Mouse (Mus musculus) neural tube, embryonic 12.5 days (tissue): ENCODE results near the gene Efcab3. TPM values are rescaled to one million over a fixed set of nuclear protein-coding genes. Genes with fewer than 3 reads are reported as not detected.
"Not testable (repeated sequence)": the region's sequence is repeated elsewhere in the genome, so short reads cannot be mapped to it uniquely, and the experiment has no call there.

Experiments
- ATAC-seq: fragments of 200-750 bp; cut with Nextera tagmentation; 2 replicates; pipeline ENCODE4 v1.8.0; 2017; ENCODE audit warnings: low read depth, mild to moderate bottlenecking, moderate TSS enrichment, moderate library complexity; ENCODE audit not compliant: low FRiP score
- H3K27ac ChIP-seq: fragments of 300-500 bp; sonication (generic); 2 replicates; pipeline ENCODE4 v1.5.1; 2016
- H3K27me3 ChIP-seq: fragments of 300-500 bp; sonication (generic); replicated peaks from 2 replicates; pipeline ENCODE4 v1.6.1; 2016; ENCODE audit warnings: mild to moderate bottlenecking
- H3K36me3 ChIP-seq: fragments of 300-500 bp; sonication (generic); 2 replicates; pipeline ENCODE4 v1.6.1; 2016; ENCODE audit warnings: mild to moderate bottlenecking
- H3K4me1 ChIP-seq: fragments of 300-500 bp; sonication (generic); 2 replicates; pipeline ENCODE4 v1.6.1; 2016
- H3K4me2 ChIP-seq: fragments of 300-500 bp; sonication (generic); replicated peaks from 2 replicates; pipeline ENCODE4 v1.6.1; 2016; ENCODE audit warnings: mild to moderate bottlenecking
- H3K4me3 ChIP-seq: fragments of 300-500 bp; sonication (generic); 2 replicates; pipeline ENCODE4 v1.5.1; 2016
- H3K9ac ChIP-seq: fragments of 300-500 bp; sonication (generic); 2 replicates; pipeline ENCODE4 v1.6.1; 2016; ENCODE audit warnings: mild to moderate bottlenecking
- H3K9me3 ChIP-seq: fragments of 300-500 bp; sonication (generic); 2 replicates; pipeline ENCODE4 v1.6.1; 2016; ENCODE audit warnings: mild to moderate bottlenecking
- WGBS: fragments of 180-500 bp; shearing (Covaris S2); methylation state at CpG from one replicate; pipeline ENCODE4 v1.1.7; 2016; 5-methylcytosine and 5-hydroxymethylcytosine counted together
- polyA plus RNA-seq: library from polyadenylated mRNA; unstranded; fragments of >200 nt; fragmentation: Nextera tagmentation; extraction: Ambion mirVana; gene quantifications from 2 replicates; pipeline ENCODE4 v1.2.1, GENCODE M21; 2016

The Efcab3 gene
- polyA plus RNA-seq, 1 experiment from 2014 or later: 0.61 TPM

DNA sequence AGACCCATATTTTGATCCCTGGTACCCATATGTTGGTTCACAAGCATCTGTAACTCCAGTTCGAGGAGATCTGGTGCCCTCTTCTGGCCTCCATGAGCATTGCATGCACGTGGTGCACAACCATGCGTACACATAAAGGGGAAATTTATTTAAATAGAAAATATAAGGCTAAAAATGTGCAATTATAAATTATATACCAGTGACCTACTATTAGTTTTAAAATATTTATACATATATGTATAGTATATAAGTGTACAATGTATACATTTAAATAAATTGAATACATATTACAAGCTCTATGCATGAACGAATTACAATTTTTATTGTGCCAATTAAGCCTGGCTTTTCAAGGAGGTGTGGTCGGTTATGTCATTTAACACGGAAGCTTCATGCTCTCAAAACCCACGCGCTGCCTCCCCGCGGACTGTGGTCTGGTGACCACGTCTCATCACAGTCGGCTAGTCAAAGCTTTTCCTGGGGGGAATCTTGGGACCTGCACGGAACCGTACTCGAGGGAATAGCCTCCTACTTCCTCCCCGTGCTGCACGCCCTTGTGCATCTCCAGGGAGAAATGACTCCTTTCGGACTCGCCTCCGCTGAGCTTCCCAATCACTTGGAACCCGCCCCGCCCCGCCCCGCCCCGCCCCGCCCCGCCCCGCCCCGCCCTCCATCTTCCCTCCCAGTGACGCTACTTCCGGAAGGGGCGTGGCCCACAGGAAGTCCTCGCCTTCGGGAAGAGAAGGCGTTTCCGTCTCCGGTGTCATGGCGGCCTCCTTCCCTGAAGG, 62.5 kb downstream of the Efcab3 start, which contains the start of gene Mettl2:
Mettl2 (plus strand) TSS at position 691 of the 785 bp plus-strand sequence.
- Histone ChIP-seq H3K4me1 (peaks cover 11% of the 10 kb centered on the region), H3K9ac (peak within 1 kb of the TSS; percentile 72), H3K9me3 (no peaks in the 10 kb centered on the region), H3K27me3 (no peaks in the 10 kb centered on the region), H3K36me3 (peaks cover 12% of the 10 kb centered on the region), H3K27ac (no peak within 1 kb of the TSS; the same call in 1 of the 2 replicates), H3K4me2 (peak within 1 kb of the TSS; percentile 94), H3K4me3 (peak within 1 kb of the TSS; percentile 95)
- 2% methylated on average over 38 of the region's 38 CpGs for WGBS
- peak; percentile 88 for ATAC-seq

- H3K4me1 ChIP-seq: peaks cover 11% of the 10 kb centered on the region
- peak overlapping the region; percentile 95 for H3K4me3 ChIP-seq
- peak overlapping the region; percentile 94 for H3K4me2 ChIP-seq
- no peaks in the 10 kb centered on the region for H3K27me3 ChIP-seq
- H3K9ac ChIP-seq: peak overlapping the region; percentile 72
- no peaks in the 10 kb centered on the region for H3K9me3 ChIP-seq
- peak; percentile 3; the same call in 1 of the 2 replicates for ATAC-seq
- peaks cover 18% of the 10 kb centered on the region for H3K36me3 ChIP-seq
- WGBS: under 1% methylated on average over 49 of the region's 49 CpGs
- H3K27ac ChIP-seq: no peak overlapping the region
Measured at GRCm38 (mm10) chr11:105126520-105127029, 63.2 kb downstream of the Efcab3 start.

DNA sequence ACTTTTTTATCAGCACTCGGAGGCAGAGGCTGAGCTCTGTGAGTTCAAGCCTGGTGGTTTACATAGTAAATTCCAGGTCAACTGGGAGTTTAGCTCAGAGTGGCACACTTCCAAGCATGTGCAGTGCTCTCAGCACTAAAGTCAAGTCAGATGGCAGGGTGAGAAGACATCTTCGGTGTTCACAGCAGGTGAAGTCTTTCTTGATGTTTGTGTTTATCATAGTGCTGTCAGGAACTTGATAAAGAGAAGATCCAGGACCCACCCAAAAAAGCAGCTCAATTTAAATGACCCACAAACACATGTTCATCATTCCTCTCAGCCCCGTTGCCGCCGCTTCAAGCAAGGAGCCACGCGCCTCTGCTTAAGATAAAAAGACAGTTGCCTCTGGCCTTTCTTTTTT, 72.3 kb downstream of the Efcab3 start:
- no peak overlapping the region for H3K4me2 ChIP-seq
- H3K4me1 ChIP-seq: no peaks in the 10 kb centered on the region
- no peaks in the 10 kb centered on the region for H3K27me3 ChIP-seq
- WGBS: 97% methylated on average over 7 of the region's 7 CpGs
- no peak overlapping the region for H3K4me3 ChIP-seq
- no peaks in the 10 kb centered on the region for H3K9me3 ChIP-seq
- H3K36me3 ChIP-seq: peaks cover 92% of the 10 kb centered on the region
- no peak for ATAC-seq
- no peak overlapping the region for H3K9ac ChIP-seq
- no peak overlapping the region for H3K27ac ChIP-seq

GRCm38 (mm10) chr11:105137255-105137654, 73.9 kb downstream of the Efcab3 start:
- not testable (repeated sequence) for H3K4me3 ChIP-seq, H3K4me2 ChIP-seq, H3K4me1 ChIP-seq, H3K9me3 ChIP-seq, ATAC-seq, H3K27me3 ChIP-seq, H3K9ac ChIP-seq, H3K27ac ChIP-seq
- 95% methylated on average over 2 of the region's 2 CpGs for WGBS
- H3K36me3 ChIP-seq: peaks cover 84% of the 10 kb centered on the region

DNA sequence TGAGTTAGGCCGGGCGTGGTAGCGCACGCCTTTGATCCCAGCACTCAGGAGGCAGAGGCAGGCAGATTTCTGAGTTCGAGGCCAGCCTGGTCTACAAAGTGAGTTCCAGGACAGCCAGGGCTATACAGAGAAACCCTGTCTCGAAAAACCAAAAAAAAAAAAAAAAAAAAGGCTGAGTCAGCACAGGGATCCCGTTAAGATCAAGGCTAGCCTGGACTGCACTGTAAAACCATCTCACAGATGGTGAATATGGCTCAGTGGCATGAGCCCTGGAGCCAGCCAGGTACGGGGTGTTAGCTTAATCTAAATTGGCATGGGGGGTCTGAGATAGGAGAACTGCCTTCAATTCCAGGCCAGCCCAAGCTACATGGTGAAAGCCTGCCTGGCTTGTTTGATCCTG, 77.1 kb downstream of the Efcab3 start:
- H3K4me1 ChIP-seq, H3K4me3 ChIP-seq, H3K9ac ChIP-seq, H3K4me2 ChIP-seq, H3K27ac ChIP-seq, ATAC-seq, H3K27me3 ChIP-seq, H3K9me3 ChIP-seq: not testable (repeated sequence)
- H3K36me3 ChIP-seq: peaks cover 51% of the 10 kb centered on the region
- 95% methylated on average over 8 of the region's 8 CpGs for WGBS

DNA sequence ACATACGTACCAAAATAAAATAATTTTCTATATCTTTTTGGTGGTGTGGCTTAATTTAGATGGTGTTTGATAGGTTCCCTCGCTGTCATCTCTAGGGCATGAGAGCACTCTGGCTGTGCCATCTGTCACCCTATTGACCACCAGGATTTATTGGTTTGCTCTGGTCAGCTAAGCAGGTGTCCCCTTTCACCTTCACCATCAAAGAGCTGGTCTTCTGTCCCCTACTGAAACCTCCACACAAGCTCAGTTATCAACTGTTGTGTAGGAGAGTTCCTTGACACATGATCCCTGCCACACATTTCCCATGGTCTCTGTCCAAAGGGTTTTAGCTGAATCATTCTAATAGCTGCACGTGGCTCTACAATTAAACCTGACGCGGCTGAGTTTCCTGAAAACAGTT, 77.7 kb downstream of the Efcab3 start:
- WGBS: 93% methylated on average over 5 of the region's 5 CpGs
- Histone ChIP-seq H3K27ac (no peak overlapping the region), H3K9me3 (no peaks in the 10 kb centered on the region), H3K9ac (no peak overlapping the region), H3K4me2 (no peak overlapping the region), H3K36me3 (peaks cover 45% of the 10 kb centered on the region), H3K4me1 (no peaks in the 10 kb centered on the region), H3K27me3 (no peaks in the 10 kb centered on the region), H3K4me3 (no peak overlapping the region)
- no peak for ATAC-seq

- Histone ChIP-seq H3K9me3 (no peaks in the 10 kb centered on the region), H3K36me3 (peaks cover 20% of the 10 kb centered on the region), H3K27ac (no peak overlapping the region), H3K4me3 (no peak overlapping the region), H3K9ac (no peak overlapping the region), H3K4me1 (no peaks in the 10 kb centered on the region), H3K27me3 (no peaks in the 10 kb centered on the region), H3K4me2 (no peak overlapping the region)
- no peak for ATAC-seq
Measured at GRCm38 (mm10) chr11:105143564-105143963, 80.2 kb downstream of the Efcab3 start.

DNA sequence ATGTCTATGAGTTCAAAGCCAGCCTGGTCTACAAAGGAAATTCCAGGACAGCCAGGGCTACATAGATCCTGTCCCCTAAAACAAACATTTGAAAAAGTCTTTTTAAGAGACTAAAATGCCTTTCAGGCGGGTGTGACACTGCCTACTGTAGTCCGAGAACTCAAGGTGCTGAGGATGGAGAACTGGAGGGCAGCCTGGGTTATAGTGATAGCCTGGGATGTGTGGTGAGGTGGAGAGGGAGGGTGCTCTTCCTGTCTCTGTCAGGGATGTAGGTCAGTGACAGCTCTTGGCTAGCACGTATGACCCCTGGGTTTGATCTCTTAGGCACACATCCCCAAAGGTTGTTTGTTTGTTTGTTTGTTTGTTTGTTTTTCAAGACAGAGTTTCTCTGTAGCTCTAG, 80.7 kb downstream of the Efcab3 start:
- Histone ChIP-seq H3K4me3 (no peak overlapping the region), H3K27me3 (no peaks in the 10 kb centered on the region), H3K9ac (no peak overlapping the region), H3K4me1 (no peaks in the 10 kb centered on the region), H3K36me3 (peaks cover 19% of the 10 kb centered on the region), H3K9me3 (no peaks in the 10 kb centered on the region), H3K4me2 (no peak overlapping the region), H3K27ac (no peak overlapping the region)
- no peak for ATAC-seq
- WGBS: 90% methylated on average over 3 of the region's 3 CpGs

- Histone ChIP-seq H3K36me3 (peaks cover 14% of the 10 kb centered on the region), H3K9ac (no peak overlapping the region), H3K9me3 (no peaks in the 10 kb centered on the region), H3K4me3 (no peak overlapping the region), H3K27ac (no peak overlapping the region), H3K27me3 (no peaks in the 10 kb centered on the region), H3K4me2 (no peak overlapping the region), H3K4me1 (no peaks in the 10 kb centered on the region)
- WGBS: 79% methylated on average over 11 of the region's 11 CpGs
- no peak for ATAC-seq
Measured at GRCm38 (mm10) chr11:105144508-105145210, 81.3 kb downstream of the Efcab3 start.

DNA sequence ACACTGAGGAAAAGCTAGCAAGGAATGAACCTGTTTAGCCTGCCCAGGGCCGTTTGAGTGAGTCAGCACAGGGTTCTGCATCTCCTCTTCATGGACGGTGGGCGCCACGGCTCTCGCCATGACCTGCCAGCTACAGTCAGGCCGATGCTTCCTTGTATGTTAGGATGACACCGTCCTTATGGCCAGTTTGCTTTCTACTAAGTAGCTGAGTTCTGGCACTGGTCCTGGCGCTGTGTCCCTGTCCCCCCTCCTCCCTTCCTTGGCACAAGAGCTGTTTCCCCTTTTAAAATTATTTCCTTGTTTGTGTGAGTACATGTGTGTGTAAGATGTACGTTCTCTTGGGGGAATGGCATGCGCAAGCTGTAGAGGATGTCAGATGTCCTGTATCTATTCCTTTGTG, 81.8 kb downstream of the Efcab3 start:
- no peak overlapping the region for H3K9ac ChIP-seq
- 88% methylated on average over 10 of the region's 10 CpGs for WGBS
- no peak for ATAC-seq
- H3K27ac ChIP-seq: no peak overlapping the region
- no peak overlapping the region for H3K4me2 ChIP-seq
- H3K4me3 ChIP-seq: no peak overlapping the region
- H3K9me3 ChIP-seq: no peaks in the 10 kb centered on the region
- H3K36me3 ChIP-seq: peaks cover 9% of the 10 kb centered on the region
- no peaks in the 10 kb centered on the region for H3K27me3 ChIP-seq
- no peaks in the 10 kb centered on the region for H3K4me1 ChIP-seq

GRCm38 (mm10) chr11:105146593-105146992, 83.2 kb downstream of the Efcab3 start, which contains the start of gene Gm10842:
TSS of gene Gm10842 (plus strand) at chr11:105146893.
- H3K4me2 ChIP-seq: no peak within 1 kb of the TSS
- no peak within 1 kb of the TSS for H3K27ac ChIP-seq
- H3K4me1 ChIP-seq: no peaks in the 10 kb centered on the region
- 80% methylated on average over 3 of the region's 3 CpGs for WGBS
- H3K27me3 ChIP-seq: no peaks in the 10 kb centered on the region
- no peak within 1 kb of the TSS for H3K9ac ChIP-seq
- H3K9me3 ChIP-seq: no peaks in the 10 kb centered on the region
- H3K36me3 ChIP-seq: no peaks in the 10 kb centered on the region
- ATAC-seq: no peak
- no peak within 1 kb of the TSS for H3K4me3 ChIP-seq

DNA sequence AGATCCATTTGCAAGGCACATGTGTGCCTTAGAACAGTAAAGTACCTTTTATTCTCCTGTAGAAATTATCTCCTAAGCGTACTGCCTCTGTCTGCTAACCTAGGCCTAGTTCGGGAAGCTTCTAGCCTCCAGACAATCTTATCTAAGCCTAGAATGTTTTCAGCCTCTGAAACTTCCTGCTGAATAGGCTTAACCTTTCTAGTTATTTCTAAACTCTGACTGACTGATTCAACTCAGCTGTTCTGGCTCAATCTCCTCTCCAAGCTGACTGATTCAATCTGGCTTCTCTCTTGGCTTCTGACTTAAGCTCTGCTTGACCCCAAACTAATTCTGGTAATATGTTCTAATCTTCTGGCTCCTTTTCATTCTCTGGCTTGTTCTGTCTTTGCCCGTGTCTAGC, 86.0 kb downstream of the Efcab3 start:
- Histone ChIP-seq H3K36me3 (no peaks in the 10 kb centered on the region), H3K27me3 (no peaks in the 10 kb centered on the region), H3K4me2 (no peak overlapping the region), H3K4me3 (no peak overlapping the region), H3K27ac (no peak overlapping the region), H3K4me1 (peaks cover 7% of the 10 kb centered on the region), H3K9me3 (no peaks in the 10 kb centered on the region), H3K9ac (no peak overlapping the region)
- 88% methylated on average over 3 of the region's 3 CpGs for WGBS
- no peak for ATAC-seq
